Mouse (Mus musculus): ENCODE results near the gene Mbl2.
A peak's percentile ranks its signal among the peaks of the same experiment; 100 is the strongest.

GRCm38 (mm10) chr19:30205159-30205816 lies 27.5 kb upstream of the Mbl2 start:
- TF ChIP-seq CTCF (IDR thresholded peaks at IDR 0.05; ENCODE audit: low read depth, low read length) (peak; percentile 82), POLR2AphosphoS5 (IDR thresholded peaks at IDR 0.05; ENCODE audit: insufficient replicate concordance, low read depth, low read length) (no peak), GATA1 (IDR thresholded peaks at IDR 0.05; ENCODE audit: borderline replicate concordance, low read length) (no peak), TAL1 (conservative IDR thresholded peaks at IDR 0.05; ENCODE audit: low read depth, low read length) (no peak)

Data from G1E (cell line).